Mouse (Mus musculus) liver, embryonic 18 days (tissue): ENCODE results near the gene Gfm1. TPM values are rescaled to one million over a fixed set of nuclear protein-coding genes. Genes with fewer than 3 reads are reported as not detected.

Source experiments
- polyA plus RNA-seq: library from polyadenylated mRNA; depleted of rRNA; stranded (reverse); fragments of >200 nt; gene quantifications from 2 replicates; pipeline ENCODE4 v1.2.3, GENCODE M21; 2012; rRNA removed

Gene Gfm1
- 17.0 and 20.0 TPM in 2 replicates for polyA plus RNA-seq

GRCm38 (mm10) chr3:67429999-67430380, at the start of gene Gfm1:
Gene Gfm1 (plus strand): TSS chr3:67430096.

GRCm38 (mm10) chr3:67463450-67464372, 33.8 kb downstream of the Gfm1 start, which contains the start of gene Lxn:
Gene Lxn (minus strand): TSS chr3:67463926.

GRCm38 (mm10) chr3:67515274-67515801, 85.4 kb downstream of the Gfm1 start, which contains the start of gene Rarres1:
Gene Rarres1 (minus strand): TSS chr3:67515523.

Other genes with a start within 250 kb of the Gfm1 start
- 0.56 and 0.61 TPM in 2 replicates for gene Mlf1, start 56.0 kb upstream of the Gfm1 start, polyA plus RNA-seq
- gene Gm17402, start 54.9 kb upstream of the Gfm1 start, polyA plus RNA-seq = not detected in 2 replicates
- gene Lxn, start 33.8 kb downstream of the Gfm1 start, polyA plus RNA-seq = 4.6 and 5.6 TPM in 2 replicates
- 3.8 and 4.6 TPM in 2 replicates for gene Rarres1, start 85.4 kb downstream of the Gfm1 start, polyA plus RNA-seq
- gene Mfsd1, start 152.6 kb downstream of the Gfm1 start, polyA plus RNA-seq = 14.5 and 15.7 TPM in 2 replicates